Mouse (Mus musculus): ENCODE results near the gene Sstr3. TPM values are rescaled to one million over a fixed set of nuclear protein-coding genes. Genes with fewer than 3 reads are reported as not detected.

Sstr3 gene
- polyA plus RNA-seq, 1 experiment, result not detected

DNA sequence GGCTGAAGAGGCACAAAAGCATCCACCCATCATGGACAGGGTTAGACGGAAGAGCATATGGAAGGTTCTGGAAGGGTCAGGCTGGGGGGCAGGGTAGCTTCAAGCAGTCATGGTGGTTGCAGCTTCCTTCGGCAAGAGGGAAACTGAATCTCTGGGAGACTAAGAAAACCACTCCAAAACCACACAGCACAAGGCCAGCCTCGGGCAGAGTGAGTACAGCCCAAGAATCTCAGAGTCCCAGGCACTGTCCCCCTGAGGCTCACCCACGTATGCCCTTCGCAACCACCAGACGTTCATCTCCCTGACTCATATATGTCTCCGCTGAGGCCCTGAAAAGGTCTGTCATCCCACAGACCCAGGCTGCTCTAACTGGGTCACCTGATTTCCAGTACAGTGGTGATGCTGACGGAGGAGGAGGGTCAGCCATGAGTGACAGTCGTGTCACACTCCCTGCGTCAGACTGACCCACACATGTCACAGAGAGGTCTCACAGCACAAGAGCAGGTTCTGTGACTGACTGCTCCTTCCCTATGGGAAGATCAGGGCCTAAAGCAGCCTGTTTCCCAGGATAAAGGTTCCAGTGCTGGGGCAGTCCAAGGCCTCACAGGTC, 51.0 kb downstream of the Sstr3 start:
- no peaks in the 10 kb centered on the region for H3K27me3 ChIP-seq (ENCODE audit: control insufficient read depth, insufficient read depth, low read length, poor library complexity, severe bottlenecking)
- H3K27ac ChIP-seq (ENCODE audit: insufficient read depth, low read length), result no peak overlapping the region
- H3K9ac ChIP-seq (ENCODE audit: low read depth, poor library complexity, severe bottlenecking), result no peak overlapping the region
- no peaks in the 10 kb centered on the region for H3K9me3 ChIP-seq (replicated peaks; ENCODE audit: control insufficient read depth, insufficient read depth, low read length, poor library complexity, severe bottlenecking)
- TF ChIP-seq EP300 (IDR thresholded peaks at IDR 0.05; ENCODE audit: insufficient read depth, low read depth, low read length), result no peak
- TF ChIP-seq CTCF (IDR thresholded peaks at IDR 0.05; ENCODE audit: low read depth, low read length), result no peak
- no peak for TF ChIP-seq POLR2A (IDR thresholded peaks at IDR 0.05; ENCODE audit: insufficient read depth, low read length)
- no peaks in the 10 kb centered on the region for H3K4me1 ChIP-seq (ENCODE audit: control insufficient read depth, insufficient read depth, low read length)
- no peak overlapping the region for H3K4me3 ChIP-seq (ENCODE audit: low read depth, low read length)
- no peaks in the 10 kb centered on the region for H3K36me3 ChIP-seq (ENCODE audit: control insufficient read depth, insufficient read depth, low read length, poor library complexity, severe bottlenecking)

DNA sequence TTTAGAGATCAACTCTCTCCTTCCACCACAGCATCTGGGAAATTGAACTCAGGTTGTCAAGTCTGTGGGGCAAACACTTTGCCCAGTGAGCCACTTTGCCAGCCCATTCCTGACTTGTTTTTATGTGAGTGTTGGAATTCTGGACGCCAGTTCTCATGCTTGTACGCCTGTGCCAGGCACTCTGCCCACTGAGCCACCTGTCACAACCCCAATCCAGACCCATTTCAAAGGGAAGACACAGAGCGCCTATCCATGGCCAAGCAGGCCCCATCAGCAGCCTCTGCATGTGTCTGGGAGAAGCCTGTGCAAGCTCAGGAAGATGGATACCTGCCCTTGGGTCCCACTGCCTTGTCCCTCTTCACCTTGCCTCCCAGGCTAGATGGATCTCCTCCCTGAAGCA, 53.2 kb downstream of the Sstr3 start:
- Histone ChIP-seq H3K9ac (ENCODE audit: low read depth, poor library complexity, severe bottlenecking) (no peak overlapping the region), H3K4me3 (ENCODE audit: low read depth, low read length) (no peak overlapping the region), H3K36me3 (ENCODE audit: control insufficient read depth, insufficient read depth, low read length, poor library complexity, severe bottlenecking) (no peaks in the 10 kb centered on the region), H3K27me3 (ENCODE audit: control insufficient read depth, insufficient read depth, low read length, poor library complexity, severe bottlenecking) (no peaks in the 10 kb centered on the region), H3K4me1 (ENCODE audit: control insufficient read depth, insufficient read depth, low read length) (no peaks in the 10 kb centered on the region), H3K27ac (ENCODE audit: insufficient read depth, low read length) (no peak overlapping the region), H3K9me3 (replicated peaks; ENCODE audit: control insufficient read depth, insufficient read depth, low read length, poor library complexity, severe bottlenecking) (no peaks in the 10 kb centered on the region)
- TF ChIP-seq POLR2A (IDR thresholded peaks at IDR 0.05; ENCODE audit: insufficient read depth, low read length), result no peak
- TF ChIP-seq CTCF (IDR thresholded peaks at IDR 0.05; ENCODE audit: low read depth, low read length), result no peak
- TF ChIP-seq EP300 (IDR thresholded peaks at IDR 0.05; ENCODE audit: insufficient read depth, low read depth, low read length), result no peak

GRCm38 (mm10) chr15:78489906-78490305, 54.6 kb downstream of the Sstr3 start:
- Histone ChIP-seq H3K36me3 (ENCODE audit: control insufficient read depth, insufficient read depth, low read length, poor library complexity, severe bottlenecking) (no peaks in the 10 kb centered on the region), H3K27ac (ENCODE audit: insufficient read depth, low read length) (no peak overlapping the region), H3K27me3 (ENCODE audit: control insufficient read depth, insufficient read depth, low read length, poor library complexity, severe bottlenecking) (no peaks in the 10 kb centered on the region), H3K9ac (ENCODE audit: low read depth, poor library complexity, severe bottlenecking) (no peak overlapping the region), H3K4me1 (ENCODE audit: control insufficient read depth, insufficient read depth, low read length) (no peaks in the 10 kb centered on the region), H3K9me3 (replicated peaks; ENCODE audit: control insufficient read depth, insufficient read depth, low read length, poor library complexity, severe bottlenecking) (no peaks in the 10 kb centered on the region), H3K4me3 (ENCODE audit: low read depth, low read length) (no peak overlapping the region)
- no peak for TF ChIP-seq POLR2A (IDR thresholded peaks at IDR 0.05; ENCODE audit: insufficient read depth, low read length)
- TF ChIP-seq CTCF (IDR thresholded peaks at IDR 0.05; ENCODE audit: low read depth, low read length), result no peak
- TF ChIP-seq EP300 (IDR thresholded peaks at IDR 0.05; ENCODE audit: insufficient read depth, low read depth, low read length), result no peak

- TF ChIP-seq POLR2A (IDR thresholded peaks at IDR 0.05; ENCODE audit: insufficient read depth, low read length) (no peak), EP300 (IDR thresholded peaks at IDR 0.05; ENCODE audit: insufficient read depth, low read depth, low read length) (no peak), CTCF (IDR thresholded peaks at IDR 0.05; ENCODE audit: low read depth, low read length) (no peak)
- no peak overlapping the region for H3K4me3 ChIP-seq (ENCODE audit: low read depth, low read length)
- no peaks in the 10 kb centered on the region for H3K36me3 ChIP-seq (ENCODE audit: control insufficient read depth, insufficient read depth, low read length, poor library complexity, severe bottlenecking)
- no peak overlapping the region for H3K9ac ChIP-seq (ENCODE audit: low read depth, poor library complexity, severe bottlenecking)
- H3K9me3 ChIP-seq (replicated peaks; ENCODE audit: control insufficient read depth, insufficient read depth, low read length, poor library complexity, severe bottlenecking), result no peaks in the 10 kb centered on the region
- H3K27me3 ChIP-seq (ENCODE audit: control insufficient read depth, insufficient read depth, low read length, poor library complexity, severe bottlenecking), result no peaks in the 10 kb centered on the region
- H3K4me1 ChIP-seq (ENCODE audit: control insufficient read depth, insufficient read depth, low read length), result no peaks in the 10 kb centered on the region
- no peak overlapping the region for H3K27ac ChIP-seq (ENCODE audit: insufficient read depth, low read length)
Measured at GRCm38 (mm10) chr15:78489248-78489647, 55.2 kb downstream of the Sstr3 start.

DNA sequence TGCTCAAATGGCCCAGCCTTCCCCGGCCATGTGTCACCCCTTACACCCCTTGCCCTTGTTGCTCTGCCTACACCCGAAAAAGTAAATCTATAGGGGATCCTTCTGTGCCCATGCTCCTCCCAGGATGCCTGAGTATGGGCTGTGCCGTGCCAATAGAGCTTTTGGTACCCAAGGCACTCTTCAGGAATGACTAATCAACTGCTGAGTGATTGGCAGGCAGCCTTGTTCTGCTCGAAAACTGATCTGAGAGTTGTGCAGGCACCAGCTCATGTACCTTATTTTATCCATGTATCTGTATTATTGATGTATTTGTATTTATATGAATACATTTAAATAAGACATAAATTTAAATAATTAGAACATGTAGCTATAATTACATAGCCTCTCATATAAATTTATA, 57.4 kb downstream of the Sstr3 start:
- Histone ChIP-seq H3K27me3 (ENCODE audit: control insufficient read depth, insufficient read depth, low read length, poor library complexity, severe bottlenecking) (no peaks in the 10 kb centered on the region), H3K9me3 (replicated peaks; ENCODE audit: control insufficient read depth, insufficient read depth, low read length, poor library complexity, severe bottlenecking) (no peaks in the 10 kb centered on the region), H3K9ac (ENCODE audit: low read depth, poor library complexity, severe bottlenecking) (no peak overlapping the region), H3K27ac (ENCODE audit: insufficient read depth, low read length) (no peak overlapping the region), H3K36me3 (ENCODE audit: control insufficient read depth, insufficient read depth, low read length, poor library complexity, severe bottlenecking) (no peaks in the 10 kb centered on the region), H3K4me3 (ENCODE audit: low read depth, low read length) (no peak overlapping the region), H3K4me1 (ENCODE audit: control insufficient read depth, insufficient read depth, low read length) (no peaks in the 10 kb centered on the region)
- TF ChIP-seq EP300 (IDR thresholded peaks at IDR 0.05; ENCODE audit: insufficient read depth, low read depth, low read length), result no peak
- no peak for TF ChIP-seq POLR2A (IDR thresholded peaks at IDR 0.05; ENCODE audit: insufficient read depth, low read length)
- no peak for TF ChIP-seq CTCF (IDR thresholded peaks at IDR 0.05; ENCODE audit: low read depth, low read length)

Other genes starting within 250 kb of the Sstr3 start
- gene Csf2rb2, start 239.0 kb downstream of the Sstr3 start, polyA plus RNA-seq (2011; ENCODE audit: insufficient read depth, insufficient read length, low read depth, missing spikeins), result not detected in 2 replicates
- 0.58 and 1.1 TPM in 2 replicates for gene Csf2rb, start 218.9 kb downstream of the Sstr3 start, polyA plus RNA-seq (2011; ENCODE audit: insufficient read depth, insufficient read length, low read depth, missing spikeins)
- gene Tex33, start 148.8 kb downstream of the Sstr3 start, polyA plus RNA-seq (2011; ENCODE audit: insufficient read depth, insufficient read length, low read depth, missing spikeins), result not detected in 2 replicates
- gene Tst, start 138.8 kb downstream of the Sstr3 start, polyA plus RNA-seq (2011; ENCODE audit: insufficient read depth, insufficient read length, low read depth, missing spikeins), result 9.8 and 10.5 TPM in 2 replicates
- 15.4 and 18.4 TPM in 2 replicates for gene Mpst, start 138.3 kb downstream of the Sstr3 start, polyA plus RNA-seq (2011; ENCODE audit: insufficient read depth, insufficient read length, low read depth, missing spikeins)
- gene Kctd17, start 116.1 kb downstream of the Sstr3 start, polyA plus RNA-seq (2011; ENCODE audit: insufficient read depth, insufficient read length, low read depth, missing spikeins), result 31.4 and 35.9 TPM in 2 replicates
- gene Tmprss6, start 76.1 kb downstream of the Sstr3 start, polyA plus RNA-seq (2011; ENCODE audit: insufficient read depth, insufficient read length, low read depth, missing spikeins), result 0.70 TPM in 1 of 2 replicates, not detected in the other
- gene Il2rb, start 49.4 kb downstream of the Sstr3 start, polyA plus RNA-seq (2011; ENCODE audit: insufficient read depth, insufficient read length, low read depth, missing spikeins), result 0.37 and 0.42 TPM in 2 replicates
- 5.1 and 7.4 TPM in 2 replicates for gene C1qtnf6, start 13.3 kb downstream of the Sstr3 start, polyA plus RNA-seq (2011; ENCODE audit: insufficient read depth, insufficient read length, low read depth, missing spikeins)
- not detected in 2 replicates for gene Rac2, start 28.1 kb upstream of the Sstr3 start, polyA plus RNA-seq (2011; ENCODE audit: insufficient read depth, insufficient read length, low read depth, missing spikeins)
- 0.40 and 0.41 TPM in 2 replicates for gene Cyth4, start 52.4 kb upstream of the Sstr3 start, polyA plus RNA-seq (2011; ENCODE audit: insufficient read depth, insufficient read length, low read depth, missing spikeins)
- 0.07 and 0.12 TPM in 2 replicates for gene Elfn2, start 174.1 kb upstream of the Sstr3 start, polyA plus RNA-seq (2011; ENCODE audit: insufficient read depth, insufficient read length, low read depth, missing spikeins)
- 4.4 and 5.2 TPM in 2 replicates for gene Mfng, start 228.8 kb upstream of the Sstr3 start, polyA plus RNA-seq (2011; ENCODE audit: insufficient read depth, insufficient read length, low read depth, missing spikeins)